ENCODE assay signal across 7 mouse cellular contexts in genomic region chr11:93884068-93884467, GRCm38 (mm10). TPM values are rescaled to one million over a fixed set of nuclear protein-coding genes. Genes with fewer than 3 reads are reported as not detected.
A peak's percentile ranks its signal among the peaks of the same experiment; 100 is the strongest.
DNase-seq lines count a peak whose midpoint lies in the region; ATAC-seq and TF ChIP-seq lines count a peak whose summit lies in the region.

No protein-coding gene starts in this region.

- WGBS in forebrain, embryonic 12.5 days = 89% methylated on average over 2 of the region's 4 CpGs
- WGBS in limb, embryonic 15.5 days = 87% methylated on average over 4 of the region's 4 CpGs
- 81% methylated on average over 4 of the region's 4 CpGs for WGBS in stomach, postnatal 0 days

- no peak for TF ChIP-seq CTCF in stomach, postnatal 0 days (IDR thresholded peaks at IDR 0.05; ENCODE audit: low read depth)

- H3K9me3 ChIP-seq in megakaryocyte, embryonic 14.5 days = no peaks in the 10 kb centered on the region
- H3K9me3 ChIP-seq in forebrain, embryonic 12.5 days = no peaks in the 10 kb centered on the region
- no peaks in the 10 kb centered on the region for H3K9me3 ChIP-seq in limb, embryonic 15.5 days
- no peaks in the 10 kb centered on the region for H3K9me3 ChIP-seq in stomach, postnatal 0 days (ENCODE audit: control insufficient read depth, low read length)

- no peak for DNase-seq in stomach, postnatal 0 days (ENCODE audit: low spot score)
- no peak for DNase-seq in cerebellum, postnatal 36 days

- peak overlapping the region; percentile 96 for H3K4me3 ChIP-seq in megakaryocyte, embryonic 14.5 days (replicated peaks)
- peak overlapping the region; percentile 97 for H3K4me3 ChIP-seq in forebrain, embryonic 12.5 days (replicated peaks)
- H3K4me3 ChIP-seq in limb, embryonic 15.5 days = peak overlapping the region; percentile 90
- no peak overlapping the region for H3K4me3 ChIP-seq in stomach, postnatal 0 days (ENCODE audit: low read depth, low read length)

- no peak overlapping the region for H3K27ac ChIP-seq in forebrain, embryonic 12.5 days
- H3K27ac ChIP-seq in limb, embryonic 15.5 days = no peak overlapping the region
- H3K27ac ChIP-seq in stomach, postnatal 0 days (replicated peaks) = no peak overlapping the region

- peak overlapping the region; percentile 92 for H3K4me2 ChIP-seq in forebrain, embryonic 12.5 days
- H3K4me2 ChIP-seq in limb, embryonic 15.5 days = peak overlapping the region; percentile 67; the same call in 1 of the 2 replicates
- H3K4me2 ChIP-seq in stomach, postnatal 0 days (replicated peaks; ENCODE audit: low read depth) = 0 out of 2 replicates have a peak overlapping the region, but pooled peaks have one; percentile 85

- no peak for TF ChIP-seq EP300 in stomach, postnatal 0 days (optimal IDR thresholded peaks at IDR 0.05)

- H3K4me1 ChIP-seq in megakaryocyte, embryonic 14.5 days = peaks cover 39% of the 10 kb centered on the region
- H3K4me1 ChIP-seq in forebrain, embryonic 12.5 days = peaks cover 36% of the 10 kb centered on the region
- peaks cover 23% of the 10 kb centered on the region for H3K4me1 ChIP-seq in limb, embryonic 15.5 days
- 0 out of 2 replicates have a peak, but pooled peaks cover 3% of the 10 kb centered on the region for H3K4me1 ChIP-seq in stomach, postnatal 0 days (replicated peaks; ENCODE audit: control insufficient read depth, insufficient read depth)

- no peak for ATAC-seq in megakaryocyte, adult 5-6 weeks (ENCODE audit: poor library complexity, severe bottlenecking)
- no peak for ATAC-seq in forebrain, embryonic 12.5 days (ENCODE audit: low FRiP score)
- no peak for ATAC-seq in limb, embryonic 15.5 days (ENCODE audit: insufficient number of reproducible peaks, low FRiP score, low TSS enrichment, low read depth)
- ATAC-seq in stomach, postnatal 0 days (ENCODE audit: low FRiP score, low TSS enrichment) = no peak
- no peak for ATAC-seq in erythroid progenitor cell, adult 5-6 weeks (replicated peaks; ENCODE audit: low FRiP score, poor library complexity, severe bottlenecking)

- H3K36me3 ChIP-seq in megakaryocyte, embryonic 14.5 days (replicated peaks; ENCODE audit: low read length) = peaks cover 47% of the 10 kb centered on the region
- peaks cover 26% of the 10 kb centered on the region for H3K36me3 ChIP-seq in forebrain, embryonic 12.5 days (replicated peaks)
- peaks cover 20% of the 10 kb centered on the region for H3K36me3 ChIP-seq in limb, embryonic 15.5 days
- H3K36me3 ChIP-seq in stomach, postnatal 0 days (ENCODE audit: control insufficient read depth, insufficient read depth, low read length) = 0 out of 2 replicates have a peak, but pooled peaks cover 2% of the 10 kb centered on the region

- peak overlapping the region; percentile 92 for H3K9ac ChIP-seq in forebrain, embryonic 12.5 days
- H3K9ac ChIP-seq in limb, embryonic 15.5 days = no peak overlapping the region
- no peak overlapping the region for H3K9ac ChIP-seq in stomach, postnatal 0 days (ENCODE audit: low read length)

- no peaks in the 10 kb centered on the region for H3K27me3 ChIP-seq in megakaryocyte, embryonic 14.5 days (replicated peaks)
- H3K27me3 ChIP-seq in forebrain, embryonic 12.5 days = no peaks in the 10 kb centered on the region
- no peaks in the 10 kb centered on the region for H3K27me3 ChIP-seq in limb, embryonic 15.5 days
- no peaks in the 10 kb centered on the region for H3K27me3 ChIP-seq in stomach, postnatal 0 days (ENCODE audit: control insufficient read depth, insufficient read depth, low read length)

RNA-seq across cellular contexts. Expression of gene Utp18, which starts 1.5 kb away (rescaled TPM):
- 6.8 and 13.8 TPM in 2 replicates for polyA plus RNA-seq in megakaryocyte, embryonic 14.5 days (2012; ENCODE audit: insufficient read depth, low replicate concordance)
- 18.0 and 18.4 TPM in 2 replicates for total RNA-seq in megakaryocyte, adult 5-6 weeks (2015)
- 21.2 and 31.0 TPM in 2 replicates for total RNA-seq in megakaryocyte, adult 5-6 weeks (2017)
- 45.0 and 46.9 TPM in 2 replicates for polyA plus RNA-seq in forebrain, embryonic 12.5 days (2016; fragmentation: Nextera tagmentation; extraction: Ambion mirVana)
- polyA plus RNA-seq in limb, embryonic 15.5 days (2015; fragmentation: Nextera tagmentation; extraction: Ambion mirVana) = 21.6 and 24.3 TPM in 2 replicates
- 16.4 and 17.5 TPM in 2 replicates for polyA plus RNA-seq in stomach, postnatal 0 days (2015; fragmentation: Nextera tagmentation; extraction: Ambion mirVana)
- 8.4 and 17.3 TPM in 2 replicates for total RNA-seq in erythroid progenitor cell, adult 5-6 weeks (2015; ENCODE audit: low replicate concordance)
- total RNA-seq in erythroid progenitor cell, adult 5-6 weeks (2017; ENCODE audit: low replicate concordance) = 14.0 and 17.4 TPM in 2 replicates

RNA-seq across cellular contexts. Expression of gene Mbtd1, which starts 1.6 kb away (rescaled TPM):
- polyA plus RNA-seq in megakaryocyte, embryonic 14.5 days (2012; ENCODE audit: insufficient read depth, low replicate concordance) = 2.0 TPM in 1 of 2 replicates, not detected in the other
- total RNA-seq in megakaryocyte, adult 5-6 weeks (2015) = 37.2 and 48.3 TPM in 2 replicates
- 25.4 and 37.9 TPM in 2 replicates for total RNA-seq in megakaryocyte, adult 5-6 weeks (2017)
- polyA plus RNA-seq in forebrain, embryonic 12.5 days (2016; fragmentation: Nextera tagmentation; extraction: Ambion mirVana) = 56.6 and 58.4 TPM in 2 replicates
- polyA plus RNA-seq in limb, embryonic 15.5 days (2015; fragmentation: Nextera tagmentation; extraction: Ambion mirVana) = 20.3 and 32.4 TPM in 2 replicates
- polyA plus RNA-seq in stomach, postnatal 0 days (2015; fragmentation: Nextera tagmentation; extraction: Ambion mirVana) = 8.9 and 9.0 TPM in 2 replicates
- total RNA-seq in erythroid progenitor cell, adult 5-6 weeks (2015; ENCODE audit: low replicate concordance) = 16.3 and 16.6 TPM in 2 replicates
- total RNA-seq in erythroid progenitor cell, adult 5-6 weeks (2017; ENCODE audit: low replicate concordance) = 9.6 and 13.4 TPM in 2 replicates
